Mouse (Mus musculus) MEL (cell line): ENCODE data around the gene Sipa1l1. TPM values are rescaled to one million over a fixed set of nuclear protein-coding genes. Genes with fewer than 3 reads are reported as not detected.
"Not testable (repeated sequence)": the region's sequence is repeated elsewhere in the genome, so short reads cannot be mapped to it uniquely, and the experiment has no call there.

Source experiments
- DNase-seq: peaks from one replicate; pipeline ENCODE4 v3.0.0; 2011; ENCODE audit warnings: low read depth, low spot score
- H3K27ac ChIP-seq: 2 replicates; pipeline ENCODE4 v1.5.1; 2012; ENCODE audit warnings: low read depth, mild to moderate bottlenecking, control low read depth, low read length, moderate library complexity; ENCODE audit not compliant: control insufficient read depth
- H3K27me3 ChIP-seq, 2 experiments: fragments of 150-350 bp in 1 of 2; sonication (generic) in 1 of 2; 2 replicates each; pipeline ENCODE4 v1.6.1; 2012; ENCODE audit warnings: low read length in 2 of 2, mild to moderate bottlenecking in 2 of 2, improper control_type of control experiment in 1 of 2, moderate library complexity in 1 of 2; ENCODE audit not compliant: insufficient read depth in 2 of 2, control insufficient read depth in 1 of 2
- H3K36me3 ChIP-seq, 2 experiments: 2 replicates each; pipeline ENCODE4 v1.6.1; 2012 to 2014; ENCODE audit warnings: low read length in 2 of 2, improper control_type of control experiment in 1 of 2, inconsistent platforms in 1 of 2, mild to moderate bottlenecking in 1 of 2; ENCODE audit not compliant: insufficient read depth in 2 of 2, control insufficient read depth in 1 of 2
- H3K4me1 ChIP-seq, 2 experiments: fragments of 150-350 bp in 1 of 2; sonication (generic) in 1 of 2; 2 replicates each; pipeline ENCODE4 v1.6.1; 2012; ENCODE audit warnings: low read length in 2 of 2, improper control_type of control experiment in 1 of 2, mild to moderate bottlenecking in 1 of 2; ENCODE audit not compliant: insufficient read depth in 2 of 2, control insufficient read depth in 1 of 2
- H3K4me3 ChIP-seq, 2 experiments: fragments of 150-350 bp in 1 of 2; sonication (generic) in 1 of 2; 2 replicates each; pipeline ENCODE4 v1.5.1; 2012; ENCODE audit warnings: low read depth in 2 of 2, low read length in 2 of 2, mild to moderate bottlenecking in 2 of 2, moderate library complexity in 2 of 2, control low read depth in 1 of 2, improper control_type of control experiment in 1 of 2; ENCODE audit not compliant: control insufficient read depth in 1 of 2, insufficient read depth in 1 of 2
- H3K79me2 ChIP-seq: 2 replicates; pipeline ENCODE4 v1.6.1; 2012; ENCODE audit warnings: mild to moderate bottlenecking, low read length, moderate library complexity; ENCODE audit not compliant: control insufficient read depth, poor library complexity, insufficient read depth
- H3K9ac ChIP-seq: 2 replicates; pipeline ENCODE4 v1.6.1; 2012; ENCODE audit warnings: low read depth, mild to moderate bottlenecking, control low read depth, low read length, moderate library complexity; ENCODE audit not compliant: control insufficient read depth, poor library complexity, severe bottlenecking
- H3K9me3 ChIP-seq: fragments of 150-350 bp; sonication (generic); replicated peaks from 2 replicates; pipeline ENCODE4 v1.6.1; 2012; ENCODE audit warnings: mild to moderate bottlenecking, low read length, improper control_type of control experiment, moderate library complexity; ENCODE audit not compliant: insufficient read depth
- HCFC1 ChIP-seq: IDR thresholded peaks from 2 replicates; pipeline ENCODE4 v1.6.1; 2012; ENCODE audit warnings: low read depth, mild to moderate bottlenecking, inconsistent platforms, low read length, improper control_type of control experiment, moderate library complexity
- JUND ChIP-seq: IDR thresholded peaks from 2 replicates; pipeline ENCODE4 v1.6.1; 2011; ENCODE audit warnings: low read depth, mild to moderate bottlenecking, improper control_type of control experiment, low read length
- POLR2A ChIP-seq, 2 experiments: IDR thresholded peaks; 2 replicates each; pipeline ENCODE4 v1.6.1; 2011 to 2012; ENCODE audit warnings: low read length in 2 of 2, mild to moderate bottlenecking in 2 of 2, control low read depth in 1 of 2, improper control_type of control experiment in 1 of 2, low read depth in 1 of 2, moderate library complexity in 1 of 2; ENCODE audit not compliant: control insufficient read depth in 1 of 2, insufficient read depth in 1 of 2, poor library complexity in 1 of 2
- POLR2AphosphoS5 ChIP-seq: IDR thresholded peaks from 2 replicates; pipeline ENCODE4 v1.6.1; 2012; ENCODE audit warnings: low read depth, borderline replicate concordance, mild to moderate bottlenecking, inconsistent platforms, low read length, moderate library complexity, mixed read lengths
- RAD21 ChIP-seq: IDR thresholded peaks from 2 replicates; pipeline ENCODE4 v1.6.1; 2011; ENCODE audit warnings: mild to moderate bottlenecking, low read depth, low read length, improper control_type of control experiment
- SIN3A ChIP-seq: IDR thresholded peaks from 2 replicates; pipeline ENCODE4 v1.6.1; 2012; ENCODE audit warnings: low read length, improper control_type of control experiment, inconsistent platforms
- SMC3 ChIP-seq: IDR thresholded peaks from 2 replicates; pipeline ENCODE4 v1.6.1; 2011; ENCODE audit warnings: low read depth, low read length, improper control_type of control experiment
- UBTF ChIP-seq: IDR thresholded peaks from 2 replicates; pipeline ENCODE4 v1.6.1; 2012; ENCODE audit warnings: low read depth, mild to moderate bottlenecking, inconsistent platforms, low read length, improper control_type of control experiment, moderate library complexity, borderline replicate concordance; ENCODE audit not compliant: insufficient read depth
- USF2 ChIP-seq, 2 experiments: IDR thresholded peaks; 2 replicates each; pipeline ENCODE4 v1.6.1; 2011 to 2012; ENCODE audit warnings: improper control_type of control experiment in 2 of 2, low read length in 2 of 2, borderline replicate concordance in 1 of 2, inconsistent platforms in 1 of 2, low read depth in 1 of 2, mild to moderate bottlenecking in 1 of 2; ENCODE audit not compliant: insufficient read depth in 1 of 2
- ZC3H11A ChIP-seq: IDR thresholded peaks from 2 replicates; pipeline ENCODE4 v1.6.1; 2012; ENCODE audit warnings: low read depth, mild to moderate bottlenecking, inconsistent platforms, low read length, improper control_type of control experiment
- ZMIZ1 ChIP-seq: IDR thresholded peaks from 2 replicates; pipeline ENCODE4 v1.6.1; 2012; ENCODE audit warnings: low read depth, mild to moderate bottlenecking, inconsistent platforms, low read length, improper control_type of control experiment, moderate library complexity
- ZNF384 ChIP-seq: IDR thresholded peaks from 2 replicates; pipeline ENCODE4 v1.6.1; 2012; ENCODE audit warnings: low read depth, mild to moderate bottlenecking, inconsistent platforms, low read length, improper control_type of control experiment
- polyA plus RNA-seq, 2 experiments: library from polyadenylated mRNA; stranded (reverse) in 1 of 2; unstranded in 1 of 2; fragments of >175 nt in 1 of 2; fragments of >200 nt in 1 of 2; gene quantifications; 2 replicates each; pipeline versions ENCODE4 v1.2.1 to v1.2.4; 2012; ENCODE audit warnings: low replicate concordance in 2 of 2, low read depth in 1 of 2; ENCODE audit not compliant: insufficient read length in 2 of 2, insufficient read depth in 1 of 2, missing spikeins in 1 of 2
- total RNA-seq: library from RNA; depleted of rRNA; stranded (reverse); fragments of 300-350 nt; gene quantifications from 2 replicates; pipeline ENCODE4 v1.2.3, GENCODE M21; 2012

Sipa1l1 gene
- total and polyA plus RNA-seq, 3 experiments: 18.1 to 42.7 (median 19.3) TPM

GRCm38 (mm10) chr12:82178636-82179035 lies 9.5 kb downstream of the Sipa1l1 start:
- peaks cover 19 to 31% of the 10 kb centered on the region in 2 experiments for H3K4me1 ChIP-seq
- TF ChIP-seq HCFC1 (no peak), UBTF (no peak), USF2 (IDR thresholded peaks at IDR 0.05; ENCODE audit: borderline replicate concordance in 1 of 2, insufficient read depth in 1 of 2, low read depth in 1 of 2, low read length in 2 of 2) (no peak), RAD21 (no peak), POLR2AphosphoS5 (no peak), JUND (no peak), ZMIZ1 (no peak), SMC3 (no peak), ZNF384 (no peak)
- no peak overlapping the region for H3K27ac ChIP-seq
- no peak overlapping the region for H3K4me3 ChIP-seq
- peaks cover 4 to 26% of the 10 kb centered on the region in 2 experiments for H3K36me3 ChIP-seq
- no peak overlapping the region for H3K9ac ChIP-seq
- DNase-seq: no peak
- peaks cover 26% of the 10 kb centered on the region for H3K79me2 ChIP-seq
- H3K9me3 ChIP-seq: no peaks in the 10 kb centered on the region
- no peaks in the 10 kb centered on the region for H3K27me3 ChIP-seq

- peaks cover 9 to 22% of the 10 kb centered on the region in 2 experiments for H3K4me1 ChIP-seq
- no peak overlapping the region for H3K4me3 ChIP-seq
- peaks cover 4 to 19% of the 10 kb centered on the region in 2 experiments for H3K36me3 ChIP-seq
- H3K79me2 ChIP-seq: peaks cover 24% of the 10 kb centered on the region
- TF ChIP-seq ZC3H11A: no peak
- TF ChIP-seq SIN3A: no peak
- TF ChIP-seq POLR2A (IDR thresholded peaks at IDR 0.05; ENCODE audit: control insufficient read depth in 1 of 2, insufficient read depth in 1 of 2, low read depth in 1 of 2, low read length in 2 of 2, poor library complexity in 1 of 2): no peak
- no peaks in the 10 kb centered on the region for H3K9me3 ChIP-seq
- H3K27me3 ChIP-seq: no peaks in the 10 kb centered on the region
- no peak overlapping the region for H3K9ac ChIP-seq
- no peak overlapping the region for H3K27ac ChIP-seq
- DNase-seq: peak; percentile 57
These were observed 10.5 kb downstream of the Sipa1l1 start for GRCm38 (mm10) chr12:82179626-82180025.

- not testable (repeated sequence) for H3K4me3 ChIP-seq, H3K4me1 ChIP-seq, H3K27ac ChIP-seq, DNase-seq, H3K9me3 ChIP-seq, H3K27me3 ChIP-seq, H3K9ac ChIP-seq, H3K36me3 ChIP-seq, H3K79me2 ChIP-seq
These were observed 17.0 kb downstream of the Sipa1l1 start for GRCm38 (mm10) chr12:82186156-82186555.
